Mouse (Mus musculus): ENCODE measurements around the gene Itgav. TPM values are rescaled to one million over a fixed set of nuclear protein-coding genes. Genes with fewer than 3 reads are reported as not detected.

Itgav gene
- polyA plus RNA-seq, 1 experiment, result 25.9 TPM

GRCm38 (mm10) chr2:83694061-83694460 lies 30.1 kb upstream of the Itgav start:
- H3K27ac ChIP-seq (ENCODE audit: control insufficient read depth, insufficient read depth, low read length), result no peak overlapping the region
- TF ChIP-seq POLR2A (IDR thresholded peaks at IDR 0.05; ENCODE audit: control insufficient read depth, extremely low read depth, insufficient read depth, low read length, poor library complexity) (no peak), CTCF (IDR thresholded peaks at IDR 0.05; ENCODE audit: borderline replicate concordance, control insufficient read depth, extremely low read depth, insufficient read depth, low read length, poor library complexity) (no peak)
- H3K4me3 ChIP-seq (ENCODE audit: control insufficient read depth, insufficient read depth, low read length), result no peak overlapping the region
- WGBS, result 91% methylated on average over 7 of the region's 7 CpGs
- no peak for DNase-seq
- no peaks in the 10 kb centered on the region for H3K36me3 ChIP-seq (ENCODE audit: control insufficient read depth, insufficient read depth, low read length)
- H3K27me3 ChIP-seq (ENCODE audit: control insufficient read depth, insufficient read depth, low read length), result no peaks in the 10 kb centered on the region
- no peaks in the 10 kb centered on the region for H3K4me1 ChIP-seq (replicated peaks; ENCODE audit: control insufficient read depth, insufficient read depth, low read length)

- H3K4me1 ChIP-seq (replicated peaks; ENCODE audit: control insufficient read depth, insufficient read depth, low read length), result no peaks in the 10 kb centered on the region
- no peak for TF ChIP-seq POLR2A (IDR thresholded peaks at IDR 0.05; ENCODE audit: control insufficient read depth, extremely low read depth, insufficient read depth, low read length, poor library complexity)
- TF ChIP-seq CTCF (IDR thresholded peaks at IDR 0.05; ENCODE audit: borderline replicate concordance, control insufficient read depth, extremely low read depth, insufficient read depth, low read length, poor library complexity), result no peak
- WGBS, result 80% methylated on average over 11 of the region's 11 CpGs
- no peaks in the 10 kb centered on the region for H3K27me3 ChIP-seq (ENCODE audit: control insufficient read depth, insufficient read depth, low read length)
- no peaks in the 10 kb centered on the region for H3K36me3 ChIP-seq (ENCODE audit: control insufficient read depth, insufficient read depth, low read length)
- DNase-seq, result no peak
- H3K4me3 ChIP-seq (ENCODE audit: control insufficient read depth, insufficient read depth, low read length), result no peak overlapping the region
- no peak overlapping the region for H3K27ac ChIP-seq (ENCODE audit: control insufficient read depth, insufficient read depth, low read length)
Observed at GRCm38 (mm10) chr2:83695345-83696247, 28.6 kb upstream of the Itgav start.

GRCm38 (mm10) chr2:83698484-83698883 lies 25.7 kb upstream of the Itgav start:
- no peaks in the 10 kb centered on the region for H3K27me3 ChIP-seq (ENCODE audit: control insufficient read depth, insufficient read depth, low read length)
- H3K4me3 ChIP-seq (ENCODE audit: control insufficient read depth, insufficient read depth, low read length), result no peak overlapping the region
- no peak overlapping the region for H3K27ac ChIP-seq (ENCODE audit: control insufficient read depth, insufficient read depth, low read length)
- TF ChIP-seq POLR2A (IDR thresholded peaks at IDR 0.05; ENCODE audit: control insufficient read depth, extremely low read depth, insufficient read depth, low read length, poor library complexity), result no peak
- no peak for TF ChIP-seq CTCF (IDR thresholded peaks at IDR 0.05; ENCODE audit: borderline replicate concordance, control insufficient read depth, extremely low read depth, insufficient read depth, low read length, poor library complexity)
- no peaks in the 10 kb centered on the region for H3K36me3 ChIP-seq (ENCODE audit: control insufficient read depth, insufficient read depth, low read length)
- no peak for DNase-seq
- 52% methylated on average over 1 of the region's 1 CpGs for WGBS
- H3K4me1 ChIP-seq (replicated peaks; ENCODE audit: control insufficient read depth, insufficient read depth, low read length), result no peaks in the 10 kb centered on the region

GRCm38 (mm10) chr2:83699324-83699723 lies 24.9 kb upstream of the Itgav start:
- DNase-seq, result no peak
- Histone ChIP-seq H3K4me3 (ENCODE audit: control insufficient read depth, insufficient read depth, low read length) (no peak overlapping the region), H3K27ac (ENCODE audit: control insufficient read depth, insufficient read depth, low read length) (no peak overlapping the region), H3K27me3 (ENCODE audit: control insufficient read depth, insufficient read depth, low read length) (no peaks in the 10 kb centered on the region), H3K4me1 (replicated peaks; ENCODE audit: control insufficient read depth, insufficient read depth, low read length) (no peaks in the 10 kb centered on the region), H3K36me3 (ENCODE audit: control insufficient read depth, insufficient read depth, low read length) (no peaks in the 10 kb centered on the region)
- 49% methylated on average over 1 of the region's 1 CpGs for WGBS
- no peak for TF ChIP-seq POLR2A (IDR thresholded peaks at IDR 0.05; ENCODE audit: control insufficient read depth, extremely low read depth, insufficient read depth, low read length, poor library complexity)
- no peak for TF ChIP-seq CTCF (IDR thresholded peaks at IDR 0.05; ENCODE audit: borderline replicate concordance, control insufficient read depth, extremely low read depth, insufficient read depth, low read length, poor library complexity)

GRCm38 (mm10) chr2:83700667-83701066 lies 23.5 kb upstream of the Itgav start:
- no peaks in the 10 kb centered on the region for H3K4me1 ChIP-seq (replicated peaks; ENCODE audit: control insufficient read depth, insufficient read depth, low read length)
- 80% methylated on average over 4 of the region's 4 CpGs for WGBS
- H3K27me3 ChIP-seq (ENCODE audit: control insufficient read depth, insufficient read depth, low read length), result no peaks in the 10 kb centered on the region
- H3K27ac ChIP-seq (ENCODE audit: control insufficient read depth, insufficient read depth, low read length), result no peak overlapping the region
- DNase-seq, result no peak
- TF ChIP-seq POLR2A (IDR thresholded peaks at IDR 0.05; ENCODE audit: control insufficient read depth, extremely low read depth, insufficient read depth, low read length, poor library complexity) (no peak), CTCF (IDR thresholded peaks at IDR 0.05; ENCODE audit: borderline replicate concordance, control insufficient read depth, extremely low read depth, insufficient read depth, low read length, poor library complexity) (no peak)
- no peaks in the 10 kb centered on the region for H3K36me3 ChIP-seq (ENCODE audit: control insufficient read depth, insufficient read depth, low read length)
- no peak overlapping the region for H3K4me3 ChIP-seq (ENCODE audit: control insufficient read depth, insufficient read depth, low read length)

GRCm38 (mm10) chr2:83702411-83702810 lies 21.8 kb upstream of the Itgav start:
- no peak overlapping the region for H3K4me3 ChIP-seq (ENCODE audit: control insufficient read depth, insufficient read depth, low read length)
- H3K27ac ChIP-seq (ENCODE audit: control insufficient read depth, insufficient read depth, low read length), result no peak overlapping the region
- H3K4me1 ChIP-seq (replicated peaks; ENCODE audit: control insufficient read depth, insufficient read depth, low read length), result no peaks in the 10 kb centered on the region
- no peaks in the 10 kb centered on the region for H3K36me3 ChIP-seq (ENCODE audit: control insufficient read depth, insufficient read depth, low read length)
- H3K27me3 ChIP-seq (ENCODE audit: control insufficient read depth, insufficient read depth, low read length), result no peaks in the 10 kb centered on the region
- TF ChIP-seq CTCF (IDR thresholded peaks at IDR 0.05; ENCODE audit: borderline replicate concordance, control insufficient read depth, extremely low read depth, insufficient read depth, low read length, poor library complexity) (no peak), POLR2A (IDR thresholded peaks at IDR 0.05; ENCODE audit: control insufficient read depth, extremely low read depth, insufficient read depth, low read length, poor library complexity) (no peak)
- WGBS, result 100% methylated on average over 7 of the region's 7 CpGs
- no peak for DNase-seq

Measured in thymus, adult 2 months (tissue).